Mouse (Mus musculus) lung, adult 2 months (tissue): ENCODE measurements around the gene Serinc4.

Experiments used
- CTCF ChIP-seq: fragments of 200-500 bp; IDR thresholded peaks from 2 replicates; pipeline ENCODE4 v1.5.1; 2011; ENCODE audit warnings: mild to moderate bottlenecking, low read length, control low read depth; ENCODE audit not compliant: insufficient read depth
- POLR2A ChIP-seq: fragments of 200-500 bp; IDR thresholded peaks from 2 replicates; pipeline ENCODE4 v1.6.1; 2011; ENCODE audit warnings: low read depth, mild to moderate bottlenecking, control low read depth, low read length, borderline replicate concordance; ENCODE audit errors: extremely low read depth

DNA sequence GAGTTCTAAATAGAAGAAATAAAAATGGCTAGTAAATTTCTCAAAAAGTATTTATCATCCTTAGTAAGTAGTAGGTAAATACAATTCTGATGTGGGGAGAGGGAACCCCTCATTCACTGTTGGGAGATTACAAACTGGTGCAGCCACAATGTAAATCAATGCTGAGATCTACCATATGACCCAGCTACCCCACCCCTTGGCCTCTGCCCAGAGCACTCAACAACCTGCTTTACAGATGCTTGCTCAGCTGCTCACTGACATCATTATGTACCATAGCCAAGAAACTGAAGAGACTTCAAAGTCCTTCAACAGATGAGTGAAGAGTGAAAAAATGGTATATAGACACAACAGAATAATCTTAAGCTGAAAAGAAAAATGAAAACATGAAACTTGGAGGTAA is 53.3 kb downstream of the Serinc4 start:
- TF ChIP-seq POLR2A (no peak), CTCF (no peak)
